Mouse (Mus musculus) layer of hippocampus, postnatal 14 days (tissue): ENCODE results near the gene Cfap54. TPM values are rescaled to one million over a fixed set of nuclear protein-coding genes. Genes with fewer than 3 reads are reported as not detected.
A peak's percentile ranks its signal among the peaks of the same experiment; 100 is the strongest.

Experiments used
- DNase-seq, 2 experiments: peaks; one replicate each; pipeline ENCODE4 v3.0.0; 2021 to 2022; ENCODE audit warnings: low spot score in 2 of 2, mixed read lengths in 1 of 2
- total RNA-seq, 2 experiments: library from RNA; stranded (reverse); gene quantifications; 2 replicates each; pipeline ENCODE4 v1.2.3; 2021

The Cfap54 gene
- total RNA-seq, 2 experiments from 2014 or later, result 11.1 to 15.1 TPM

GRCm38 (mm10) chr10:93098211-93098805, 16.9 kb upstream of the Cfap54 start:
- no peak for DNase-seq

DNA sequence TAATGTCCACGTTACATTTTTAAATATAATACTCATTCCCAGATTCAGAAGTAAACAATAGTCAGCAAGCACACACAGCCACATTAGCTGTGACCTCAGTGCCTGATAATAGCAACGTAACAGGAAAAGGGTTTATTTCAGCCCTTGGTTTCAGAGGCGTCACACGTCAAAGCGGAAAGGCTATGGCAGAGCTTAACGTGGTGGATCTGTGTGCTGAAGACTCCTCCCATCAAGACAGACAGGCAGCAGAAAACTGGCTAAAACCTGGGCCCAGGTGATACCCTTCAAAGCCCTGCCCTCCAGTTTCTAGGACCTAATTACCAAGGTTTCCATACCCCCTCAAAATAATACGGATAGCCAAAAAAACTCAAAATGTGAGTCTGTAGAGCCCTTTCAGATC, 16.0 kb upstream of the Cfap54 start:
- DNase-seq, result no peak

- no peak for DNase-seq
Observed at GRCm38 (mm10) chr10:93095827-93096226, 14.4 kb upstream of the Cfap54 start.

DNA sequence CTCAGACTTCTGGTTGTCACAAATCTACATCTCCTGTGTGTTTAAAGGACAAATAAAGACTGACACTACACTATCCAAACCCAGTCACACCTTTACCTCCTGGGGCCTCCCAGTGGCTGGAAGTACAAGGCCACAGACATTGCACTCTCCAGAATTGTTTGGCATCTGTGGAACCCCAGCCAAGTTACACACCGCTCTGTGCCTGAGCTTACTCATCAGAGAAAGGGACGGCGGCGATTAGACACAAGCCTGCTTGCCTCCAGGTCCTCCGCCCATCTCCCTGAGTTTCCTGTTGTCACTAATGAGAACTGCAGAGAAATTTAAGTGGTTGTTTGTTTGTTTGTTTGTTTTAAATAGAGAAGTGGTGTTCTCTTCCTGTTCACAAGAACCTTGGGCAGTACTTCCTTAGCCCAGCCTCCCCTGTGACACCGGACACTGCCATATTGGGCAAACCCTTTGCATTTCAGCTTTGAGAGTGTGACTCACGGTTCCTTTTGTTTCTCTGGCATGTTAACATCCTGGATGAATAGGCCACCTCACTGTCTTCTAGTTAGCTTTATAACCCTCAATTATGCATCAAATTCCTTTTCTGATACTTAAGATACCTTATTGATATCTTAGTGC, 13.7 kb upstream of the Cfap54 start:
- DNase-seq, result no peak

DNA sequence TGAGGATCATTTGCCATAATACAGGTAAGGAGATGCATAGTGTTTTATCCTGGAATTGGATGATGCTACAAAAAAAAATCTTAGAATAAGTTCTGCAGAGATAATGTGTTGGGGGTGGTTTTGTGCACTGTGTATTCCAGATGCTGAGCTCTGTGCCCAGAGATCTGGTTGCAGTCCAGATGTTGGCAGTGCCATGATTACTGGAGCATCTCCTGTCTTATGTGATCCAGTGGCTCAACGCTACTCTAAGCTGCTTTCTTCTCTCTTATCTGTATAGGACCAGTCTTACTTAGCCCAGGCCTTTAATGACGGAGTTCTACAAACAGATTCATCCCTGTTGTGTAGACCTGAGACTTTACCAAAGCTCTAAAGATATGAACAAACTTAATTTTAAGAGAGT, 10.5 kb upstream of the Cfap54 start:
- DNase-seq, result no peak

GRCm38 (mm10) chr10:93090241-93090640, 8.8 kb upstream of the Cfap54 start:
- no peak for DNase-seq

- DNase-seq, result no peak
Observed at GRCm38 (mm10) chr10:93088396-93089048, 7.1 kb upstream of the Cfap54 start.

DNA sequence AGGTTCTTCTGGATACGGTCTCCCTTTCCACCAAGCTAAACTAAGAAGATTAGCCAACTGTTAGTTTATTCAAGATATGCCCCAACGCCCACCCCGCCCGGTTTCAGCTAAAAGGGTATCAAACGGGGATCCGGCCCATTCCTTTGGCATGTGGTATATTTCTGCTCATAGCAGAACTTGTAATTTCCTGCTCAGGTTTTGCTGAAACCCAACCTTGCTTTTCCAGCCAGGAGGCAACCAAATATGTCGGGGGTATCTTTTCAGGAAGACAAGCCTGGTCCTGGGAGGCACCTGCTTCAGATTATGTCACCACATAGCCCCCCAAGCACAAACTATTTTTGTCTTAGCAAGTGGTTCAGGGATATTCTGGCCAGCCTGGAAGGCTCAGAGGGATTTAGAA, 6.1 kb upstream of the Cfap54 start:
- DNase-seq, result no peak

GRCm38 (mm10) chr10:93083963-93084340, 2.5 kb upstream of the Cfap54 start:
- DNase-seq, result no peak

- DNase-seq, result no peak
Observed at GRCm38 (mm10) chr10:93083198-93083962, 2.0 kb upstream of the Cfap54 start.

- DNase-seq, result no peak
Observed at GRCm38 (mm10) chr10:93079486-93079885, 1.9 kb downstream of the Cfap54 start.

GRCm38 (mm10) chr10:93077935-93078479, 3.4 kb downstream of the Cfap54 start:
- DNase-seq, result no peak

DNA sequence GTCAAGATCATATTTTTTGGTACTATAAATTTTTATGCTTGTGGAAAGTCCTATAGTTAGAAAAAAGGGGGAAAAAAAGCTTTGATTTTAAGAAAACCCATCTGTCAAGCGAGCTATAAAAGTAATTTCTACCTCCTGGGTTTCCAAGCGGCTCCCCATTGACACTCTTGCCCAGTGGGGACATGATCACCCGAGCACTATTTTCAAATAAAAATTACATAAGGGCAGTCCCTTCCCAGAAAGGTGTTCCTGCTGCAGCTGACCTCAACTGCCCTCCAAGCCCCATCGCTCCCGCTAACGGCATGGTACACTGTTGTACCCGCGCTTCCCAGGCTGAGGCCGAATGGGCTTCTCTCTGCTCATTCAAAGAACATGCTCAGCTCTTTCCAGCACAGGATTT, 5.0 kb downstream of the Cfap54 start:
- no peak for DNase-seq

GRCm38 (mm10) chr10:93075856-93076255, 5.6 kb downstream of the Cfap54 start:
- DNase-seq, result no peak

DNA sequence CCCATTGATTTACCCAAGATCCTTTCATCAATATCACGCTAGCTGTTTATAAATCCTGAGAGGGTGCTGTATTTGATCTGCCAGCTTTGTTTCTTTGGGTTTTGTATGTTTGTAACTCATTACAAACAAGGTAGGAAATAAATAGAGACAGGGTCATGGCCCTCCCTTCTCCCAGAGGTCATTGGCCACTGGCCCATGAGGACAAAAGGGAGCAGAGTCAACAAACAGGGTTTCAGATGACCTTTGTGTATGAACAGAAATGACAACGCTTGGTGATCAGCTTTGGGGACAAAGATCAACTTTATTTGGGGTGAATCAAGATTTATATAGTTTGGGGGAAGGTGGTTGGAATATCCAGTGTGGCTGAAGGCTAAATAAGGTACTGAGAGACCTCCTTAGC, 8.6 kb downstream of the Cfap54 start:
- DNase-seq, result no peak

- DNase-seq, result peak in 1 of 2 experiments; percentile 43
Observed at GRCm38 (mm10) chr10:93071753-93072152, 9.7 kb downstream of the Cfap54 start.

DNA sequence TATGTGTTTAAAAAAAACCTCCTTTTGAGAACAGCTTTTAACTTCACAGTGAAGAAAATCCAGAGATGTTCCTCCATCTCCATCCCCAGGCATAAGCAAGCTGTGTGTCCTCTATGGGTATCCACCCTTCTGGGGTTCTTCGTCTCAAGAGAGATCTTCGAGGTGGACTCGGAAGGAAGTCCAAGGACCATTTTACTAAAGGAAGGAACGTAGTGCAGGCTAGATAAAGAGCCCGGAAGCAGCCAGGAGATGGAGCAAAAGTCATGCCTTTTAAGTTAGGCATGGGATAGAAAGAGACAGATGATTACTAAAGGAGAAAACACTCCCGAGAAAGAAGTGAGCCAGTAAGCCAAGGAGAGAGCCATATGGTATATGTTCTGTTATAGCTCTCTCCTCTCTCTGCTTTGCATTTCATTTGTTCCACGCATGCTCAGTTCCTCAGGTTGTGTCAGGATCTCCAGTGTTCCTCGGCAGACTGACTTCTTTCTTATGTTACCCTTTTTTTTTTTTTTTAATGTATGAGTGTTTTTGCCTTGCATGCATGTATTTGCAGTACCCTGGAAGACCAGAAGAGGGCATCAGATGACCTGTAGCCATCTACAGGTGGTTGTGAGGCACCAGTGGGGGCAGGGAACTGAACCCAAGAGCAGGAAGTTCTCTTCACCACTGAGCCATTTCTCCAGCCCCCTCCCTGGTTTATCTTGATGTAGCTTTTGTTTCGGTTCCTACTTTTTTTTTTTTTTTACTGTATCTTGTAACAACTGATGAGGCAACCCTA, 11.1 kb downstream of the Cfap54 start:
- peak in 1 of 2 experiments; percentile 59 for DNase-seq

GRCm38 (mm10) chr10:93069721-93070120, 11.7 kb downstream of the Cfap54 start:
- no peak for DNase-seq

GRCm38 (mm10) chr10:93069041-93069679, 12.3 kb downstream of the Cfap54 start:
- DNase-seq, result no peak

DNA sequence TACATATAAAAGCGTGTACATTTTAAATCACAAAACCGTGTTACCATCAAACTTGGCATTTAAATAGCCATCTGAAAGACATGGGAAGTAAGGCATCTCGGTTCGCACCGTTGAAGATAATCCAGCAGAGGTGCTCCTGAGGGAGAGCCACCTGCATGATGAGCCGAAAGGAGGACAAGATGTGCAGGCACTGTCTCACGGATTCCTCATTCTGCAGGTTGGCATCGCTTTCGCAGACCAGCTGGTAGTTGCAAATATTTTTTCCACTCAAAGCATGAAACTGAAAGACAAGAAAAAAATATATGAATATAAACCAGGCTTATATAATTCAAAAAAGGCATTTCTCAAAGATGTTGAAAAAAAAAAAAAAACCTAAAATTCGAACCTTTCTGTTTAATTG, 16.4 kb downstream of the Cfap54 start:
- DNase-seq, result peak in 1 of 2 experiments; percentile 22
